Mouse (Mus musculus): ENCODE data around the gene Acot10. TPM values are rescaled to one million over a fixed set of nuclear protein-coding genes. Genes with fewer than 3 reads are reported as not detected.

The Acot10 gene
- total and polyA plus RNA-seq, 3 experiments: 0.21 to 1.4 TPM; not detected in 1

DNA sequence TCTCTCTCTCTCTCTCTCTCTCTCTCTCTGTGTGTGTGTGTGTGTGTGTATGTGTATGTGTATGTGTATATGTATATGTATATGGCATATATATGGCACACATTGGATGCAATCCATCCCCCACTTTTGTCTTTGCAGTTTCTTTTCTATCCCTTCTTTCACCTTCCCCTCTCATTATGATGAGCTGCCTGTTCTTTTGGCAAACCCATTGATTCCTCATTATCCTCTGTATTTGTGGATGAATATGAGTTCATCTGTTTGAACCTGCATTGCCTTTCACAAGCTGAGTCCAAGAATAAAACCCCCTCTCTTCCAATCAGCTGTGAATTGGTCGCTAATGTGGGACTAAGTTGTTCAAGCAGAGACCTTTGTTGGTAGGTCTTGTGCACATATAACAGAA lies 1.4 kb upstream of the Acot10 start:
- dilution Hi-C loops (cut with MboI; ENCODE audit: extremely low pct_ligation_motif_present, extremely low pct_unique_long_range_greater_than_20kb, low sequenced_read_pairs): no loop called here
- TF ChIP-seq SMC3 (IDR thresholded peaks at IDR 0.05; ENCODE audit: low read depth, low read length) (no peak), POLR2A (IDR thresholded peaks at IDR 0.05; ENCODE audit: low read depth, low read length) (no peak), POLR2AphosphoS2 (IDR thresholded peaks at IDR 0.05; ENCODE audit: low read depth, low read length) (no peak), JUN (IDR thresholded peaks at IDR 0.05; ENCODE audit: insufficient read depth, low read depth, low read length) (no peak), SIN3A (IDR thresholded peaks at IDR 0.05; ENCODE audit: low read length) (no peak), HCFC1 (IDR thresholded peaks at IDR 0.05; ENCODE audit: low read depth, low read length) (no peak), PAX5 (IDR thresholded peaks at IDR 0.05; ENCODE audit: low read length) (no peak), NRF1 (IDR thresholded peaks at IDR 0.05; ENCODE audit: low read depth, low read length) (no peak), CTCF (conservative IDR thresholded peaks at IDR 0.05 in 1 of 2, IDR thresholded peaks at IDR 0.05 in 1 of 2; ENCODE audit: low read depth in 2 of 2, low read length in 2 of 2) (no peak), UBTF (IDR thresholded peaks at IDR 0.05; ENCODE audit: low read depth, low read length) (no peak)
- H3K36me3 ChIP-seq (replicated peaks in 1 of 2; ENCODE audit: control insufficient read depth in 1 of 2, insufficient read depth in 1 of 2, low read length in 1 of 2): no peaks in the 10 kb centered on the region
- DNase-seq (ENCODE audit: extremely low read depth): no peak
- H3K27ac ChIP-seq (ENCODE audit: insufficient read depth, low read depth): no peak overlapping the region
- H3K9me3 ChIP-seq (replicated peaks; ENCODE audit: low read length): peaks cover 15% of the 10 kb centered on the region
- H3K4me2 ChIP-seq (ENCODE audit: insufficient read depth, low read depth, poor library complexity, severe bottlenecking): no peak overlapping the region
- H3K9ac ChIP-seq (ENCODE audit: insufficient read depth, low read depth): no peak overlapping the region
- H3K4me3 ChIP-seq (replicated peaks in 1 of 3; ENCODE audit: low read depth in 2 of 3, low read length in 2 of 3, poor library complexity in 1 of 3): no peak overlapping the region
- no peaks in the 10 kb centered on the region for H3K79me2 ChIP-seq (replicated peaks; ENCODE audit: control insufficient read depth, extremely low read depth, insufficient read depth, poor library complexity, severe bottlenecking)
- in situ Hi-C loops (cut with MboI; ENCODE audit: low pct_ligation_motif_present, low pct_unique_long_range_greater_than_20kb, low sequenced_read_pairs): no loop called here
- H3K4me1 ChIP-seq (ENCODE audit: control insufficient read depth in 1 of 2, insufficient read depth in 2 of 2): no peaks in the 10 kb centered on the region
- H3K27me3 ChIP-seq (replicated peaks): no peaks in the 10 kb centered on the region

- H3K36me3 ChIP-seq (replicated peaks in 1 of 2; ENCODE audit: control insufficient read depth in 1 of 2, insufficient read depth in 1 of 2, low read length in 1 of 2): no peaks in the 10 kb centered on the region
- H3K4me1 ChIP-seq (ENCODE audit: control insufficient read depth in 1 of 2, insufficient read depth in 2 of 2): no peaks in the 10 kb centered on the region
- no peak for TF ChIP-seq ZMIZ1 (IDR thresholded peaks at IDR 0.05; ENCODE audit: low read depth, low read length)
- no peak for TF ChIP-seq USF2 (conservative IDR thresholded peaks at IDR 0.05; ENCODE audit: low read depth, low read length)
- no peak for TF ChIP-seq NELFE (IDR thresholded peaks at IDR 0.05; ENCODE audit: low read depth, low read length)
- TF ChIP-seq IRF4 (IDR thresholded peaks at IDR 0.05; ENCODE audit: low read depth, low read length): no peak
- TF ChIP-seq ELF1 (IDR thresholded peaks at IDR 0.05; ENCODE audit: low read depth, low read length): no peak
- TF ChIP-seq MEF2A (IDR thresholded peaks at IDR 0.05; ENCODE audit: borderline replicate concordance, low read depth, low read length): no peak
- no peak for TF ChIP-seq ZKSCAN1 (IDR thresholded peaks at IDR 0.05; ENCODE audit: borderline replicate concordance, low read depth, low read length)
- TF ChIP-seq TCF12 (IDR thresholded peaks at IDR 0.05; ENCODE audit: low read depth, low read length): no peak
- TF ChIP-seq CTCF (conservative IDR thresholded peaks at IDR 0.05 in 1 of 2, IDR thresholded peaks at IDR 0.05 in 1 of 2; ENCODE audit: low read depth in 2 of 2, low read length in 2 of 2): no peak
- TF ChIP-seq BHLHE40 (IDR thresholded peaks at IDR 0.05; ENCODE audit: low read depth, low read length): no peak
- no peak for TF ChIP-seq TBP (conservative IDR thresholded peaks at IDR 0.05; ENCODE audit: low read depth, low read length)
- in situ Hi-C loops (cut with MboI; ENCODE audit: low pct_ligation_motif_present, low pct_unique_long_range_greater_than_20kb, low sequenced_read_pairs): no loop called here
- H3K79me2 ChIP-seq (replicated peaks; ENCODE audit: control insufficient read depth, extremely low read depth, insufficient read depth, poor library complexity, severe bottlenecking): no peaks in the 10 kb centered on the region
- DNase-seq (ENCODE audit: extremely low read depth): no peak
- peaks cover 12% of the 10 kb centered on the region for H3K9me3 ChIP-seq (replicated peaks; ENCODE audit: low read length)
- dilution Hi-C loops (cut with MboI; ENCODE audit: extremely low pct_ligation_motif_present, extremely low pct_unique_long_range_greater_than_20kb, low sequenced_read_pairs): no loop called here
- no peak overlapping the region for H3K4me2 ChIP-seq (ENCODE audit: insufficient read depth, low read depth, poor library complexity, severe bottlenecking)
- no peak overlapping the region for H3K4me3 ChIP-seq (replicated peaks in 1 of 3; ENCODE audit: low read depth in 2 of 3, low read length in 2 of 3, poor library complexity in 1 of 3)
- H3K27ac ChIP-seq (ENCODE audit: insufficient read depth, low read depth): no peak overlapping the region
- no peak overlapping the region for H3K9ac ChIP-seq (ENCODE audit: insufficient read depth, low read depth)
- no peaks in the 10 kb centered on the region for H3K27me3 ChIP-seq (replicated peaks)
Measured at GRCm38 (mm10) chr15:20667350-20667749, 800 bp upstream of the Acot10 start.

All from CH12.LX (cell line).